Mouse (Mus musculus) cerebral cortex, adult 2 months (tissue): Measurements from ENCODE around the gene Pogk.

Experiments
- WGBS: fragments of 180-500 bp; shearing (Covaris S2); methylation state at CpG from one replicate; pipeline ENCODE4 v1.1.7; 2018; 5-methylcytosine and 5-hydroxymethylcytosine counted together

The Pogk gene

GRCm38 (mm10) chr1:166379013-166379629 is 30.5 kb downstream of the Pogk start, which contains the start of gene Tada1:
Gene Tada1, plus strand, starts transcription at chr1:166379097.
- WGBS = under 1% methylated on average over 72 of the region's 81 CpGs

GRCm38 (mm10) chr1:166378431-166379012 is 31.1 kb downstream of the Pogk start:
- WGBS = 4% methylated on average over 21 of the region's 21 CpGs

GRCm38 (mm10) chr1:166377171-166377570 is 32.5 kb downstream of the Pogk start:
- WGBS = 88% methylated on average over 6 of the region's 6 CpGs

GRCm38 (mm10) chr1:166362659-166363058 is 47.0 kb downstream of the Pogk start:
- WGBS = 84% methylated on average over 3 of the region's 3 CpGs

GRCm38 (mm10) chr1:166361842-166362241 is 47.8 kb downstream of the Pogk start:
- 84% methylated on average over 3 of the region's 3 CpGs for WGBS

- 62% methylated on average over 5 of the region's 5 CpGs for WGBS
These were observed 48.8 kb downstream of the Pogk start for GRCm38 (mm10) chr1:166360896-166361295.

- WGBS = 20% methylated on average over 14 of the region's 14 CpGs
These were observed 49.4 kb downstream of the Pogk start for GRCm38 (mm10) chr1:166360157-166360855.

- WGBS = 86% methylated on average over 11 of the region's 11 CpGs
These were observed 59.9 kb downstream of the Pogk start for GRCm38 (mm10) chr1:166349751-166350150.

- 68% methylated on average over 3 of the region's 3 CpGs for WGBS
These were observed 60.3 kb downstream of the Pogk start for GRCm38 (mm10) chr1:166349341-166349740.

- 78% methylated on average over 3 of the region's 3 CpGs for WGBS
These were observed 62.8 kb downstream of the Pogk start for GRCm38 (mm10) chr1:166346906-166347305.

GRCm38 (mm10) chr1:166345602-166346001 is 64.1 kb downstream of the Pogk start:
- 96% methylated on average over 6 of the region's 6 CpGs for WGBS

- 53% methylated on average over 8 of the region's 8 CpGs for WGBS
These were observed 65.2 kb downstream of the Pogk start for GRCm38 (mm10) chr1:166344300-166345077.

- 53% methylated on average over 5 of the region's 5 CpGs for WGBS
These were observed 66.1 kb downstream of the Pogk start for GRCm38 (mm10) chr1:166343586-166343985.

GRCm38 (mm10) chr1:166342539-166342938 is 67.1 kb downstream of the Pogk start:
- WGBS = 94% methylated on average over 1 of the region's 1 CpGs

GRCm38 (mm10) chr1:166342060-166342459 is 67.6 kb downstream of the Pogk start:
- WGBS = 78% methylated on average over 2 of the region's 2 CpGs

GRCm38 (mm10) chr1:166339110-166339509 is 70.6 kb downstream of the Pogk start:
- 71% methylated on average over 6 of the region's 6 CpGs for WGBS
